12 mouse cellular contexts compared by ENCODE assay signal in genomic region chr3:138783859-138784640, GRCm38 (mm10). TPM values are rescaled to one million over a fixed set of nuclear protein-coding genes. Genes with fewer than 3 reads are reported as not detected.
DNase-seq lines count a peak whose midpoint lies in the region; ATAC-seq and TF ChIP-seq lines count a peak whose summit lies in the region.
"Had no signal": no experiment of that assay in that cellular context is flagged by ENCODE, and none has a peak within 500 bp of the region (broad histone marks: within the 10 kb centered on the region; RNA-seq: fewer than 3 reads in every experiment).

No protein-coding gene starts in this region.

- no peak for DNase-seq in forebrain, embryonic 11.5 days (ENCODE audit: low spot score)
- no peak for DNase-seq in midbrain, embryonic 11.5 days (ENCODE audit: low spot score, missing footprints)
- peak; percentile 75 for DNase-seq in forebrain, postnatal 0 days
- DNase-seq in adrenal gland, adult (ENCODE audit: inconsistent age in 2 of 2, low spot score in 1 of 2) = no peak

- H3K27ac ChIP-seq in forebrain, embryonic 13.5 days = no peak overlapping the region; the same call in 1 of the 2 replicates
- H3K27ac ChIP-seq in forebrain, embryonic 11.5 days (ENCODE audit: low read depth, low read length) = no peak overlapping the region
- no peak overlapping the region for H3K27ac ChIP-seq in midbrain, embryonic 13.5 days
- H3K27ac ChIP-seq in midbrain, embryonic 11.5 days (ENCODE audit: low read depth, low read length) = no peak overlapping the region
- H3K27ac ChIP-seq in forebrain, postnatal 0 days (ENCODE audit: low read depth, low read length) = peak overlapping the region; percentile 50; the same call in 1 of the 2 replicates
- H3K27ac ChIP-seq in neural tube, embryonic 15.5 days (replicated peaks) = no peak overlapping the region
- H3K27ac ChIP-seq: heart, embryonic 13.5 days had no signal

- H3K36me3 ChIP-seq in forebrain, embryonic 13.5 days (ENCODE audit: poor library complexity, severe bottlenecking) = no peaks in the 10 kb centered on the region
- no peaks in the 10 kb centered on the region for H3K36me3 ChIP-seq in forebrain, embryonic 11.5 days (ENCODE audit: control insufficient read depth, insufficient read depth, low read length)
- H3K36me3 ChIP-seq in midbrain, embryonic 13.5 days = no peaks in the 10 kb centered on the region
- no peaks in the 10 kb centered on the region for H3K36me3 ChIP-seq in midbrain, embryonic 11.5 days (ENCODE audit: control insufficient read depth, insufficient read depth, low read length)
- H3K36me3 ChIP-seq in forebrain, postnatal 0 days (ENCODE audit: insufficient read depth) = no peaks in the 10 kb centered on the region
- no peaks in the 10 kb centered on the region for H3K36me3 ChIP-seq in neural tube, embryonic 15.5 days
- H3K36me3 ChIP-seq: heart, embryonic 13.5 days; limb, embryonic 12.5 days had no signal

- H3K27me3 ChIP-seq in forebrain, embryonic 13.5 days = no peaks in the 10 kb centered on the region
- no peaks in the 10 kb centered on the region for H3K27me3 ChIP-seq in forebrain, embryonic 11.5 days (ENCODE audit: control insufficient read depth, insufficient read depth, low read length)
- no peaks in the 10 kb centered on the region for H3K27me3 ChIP-seq in midbrain, embryonic 13.5 days
- no peaks in the 10 kb centered on the region for H3K27me3 ChIP-seq in midbrain, embryonic 11.5 days (ENCODE audit: control insufficient read depth, insufficient read depth, low read length)
- H3K27me3 ChIP-seq in forebrain, postnatal 0 days (ENCODE audit: insufficient read depth, low read length) = no peaks in the 10 kb centered on the region
- H3K27me3 ChIP-seq in neural tube, embryonic 15.5 days (replicated peaks) = no peaks in the 10 kb centered on the region
- H3K27me3 ChIP-seq: heart, embryonic 13.5 days; limb, embryonic 12.5 days; Patski had no signal

- WGBS in forebrain, embryonic 13.5 days = 80% methylated on average over 19 of the region's 19 CpGs
- WGBS in forebrain, embryonic 11.5 days = 91% methylated on average over 19 of the region's 19 CpGs
- WGBS in midbrain, embryonic 13.5 days = 87% methylated on average over 19 of the region's 19 CpGs
- 90% methylated on average over 19 of the region's 19 CpGs for WGBS in midbrain, embryonic 11.5 days
- WGBS in forebrain, postnatal 0 days = 59% methylated on average over 19 of the region's 19 CpGs
- WGBS in neural tube, embryonic 15.5 days = 70% methylated on average over 19 of the region's 19 CpGs

- peaks cover 50% of the 10 kb centered on the region for H3K4me1 ChIP-seq in forebrain, embryonic 13.5 days
- peaks cover 5% of the 10 kb centered on the region; the same call in 1 of the 2 replicates for H3K4me1 ChIP-seq in forebrain, embryonic 11.5 days (replicated peaks; ENCODE audit: control insufficient read depth, insufficient read depth, low read length)
- peaks cover 50% of the 10 kb centered on the region for H3K4me1 ChIP-seq in midbrain, embryonic 13.5 days (replicated peaks)
- peaks cover 12% of the 10 kb centered on the region for H3K4me1 ChIP-seq in midbrain, embryonic 11.5 days (ENCODE audit: control insufficient read depth, insufficient read depth, low read length)
- H3K4me1 ChIP-seq in forebrain, postnatal 0 days (ENCODE audit: insufficient read depth) = peaks cover 22% of the 10 kb centered on the region
- peaks cover 55% of the 10 kb centered on the region for H3K4me1 ChIP-seq in neural tube, embryonic 15.5 days

- H3K9me3 ChIP-seq in forebrain, embryonic 13.5 days (replicated peaks) = no peaks in the 10 kb centered on the region
- no peaks in the 10 kb centered on the region for H3K9me3 ChIP-seq in forebrain, embryonic 11.5 days (ENCODE audit: control insufficient read depth, low read length)
- H3K9me3 ChIP-seq in midbrain, embryonic 13.5 days = no peaks in the 10 kb centered on the region
- no peaks in the 10 kb centered on the region for H3K9me3 ChIP-seq in midbrain, embryonic 11.5 days (ENCODE audit: control insufficient read depth, low read length)
- H3K9me3 ChIP-seq in forebrain, postnatal 0 days (ENCODE audit: low read length) = no peaks in the 10 kb centered on the region
- H3K9me3 ChIP-seq in neural tube, embryonic 15.5 days (replicated peaks) = no peaks in the 10 kb centered on the region
- H3K9me3 ChIP-seq: heart, embryonic 13.5 days; limb, embryonic 12.5 days had no signal

- no peak for TF ChIP-seq CTCF in forebrain, postnatal 0 days (IDR thresholded peaks at IDR 0.05; ENCODE audit: low read depth)

- H3K9ac ChIP-seq in forebrain, embryonic 13.5 days = no peak overlapping the region
- no peak overlapping the region for H3K9ac ChIP-seq in forebrain, embryonic 11.5 days (ENCODE audit: low read length)
- no peak overlapping the region for H3K9ac ChIP-seq in midbrain, embryonic 13.5 days (replicated peaks)
- no peak overlapping the region for H3K9ac ChIP-seq in midbrain, embryonic 11.5 days (ENCODE audit: low read length)
- H3K9ac ChIP-seq in forebrain, postnatal 0 days = no peak overlapping the region
- no peak overlapping the region for H3K9ac ChIP-seq in neural tube, embryonic 15.5 days (replicated peaks)
- H3K9ac ChIP-seq: heart, embryonic 13.5 days; limb, embryonic 12.5 days had no signal

- H3K4me3 ChIP-seq in forebrain, embryonic 13.5 days = no peak overlapping the region
- H3K4me3 ChIP-seq in forebrain, embryonic 11.5 days (ENCODE audit: low read depth, low read length) = no peak overlapping the region
- no peak overlapping the region for H3K4me3 ChIP-seq in midbrain, embryonic 13.5 days (replicated peaks)
- H3K4me3 ChIP-seq in midbrain, embryonic 11.5 days (ENCODE audit: low read depth, low read length) = no peak overlapping the region
- H3K4me3 ChIP-seq in forebrain, postnatal 0 days (ENCODE audit: low read depth, low read length) = no peak overlapping the region
- no peak overlapping the region for H3K4me3 ChIP-seq in neural tube, embryonic 15.5 days (replicated peaks)
- H3K4me3 ChIP-seq: erythroblast, embryonic 14.5 days; heart, embryonic 13.5 days; limb, embryonic 12.5 days had no signal

- no peak overlapping the region for H3K4me2 ChIP-seq in forebrain, embryonic 13.5 days
- H3K4me2 ChIP-seq in forebrain, embryonic 11.5 days (ENCODE audit: low read depth, low read length, severe bottlenecking) = no peak overlapping the region
- no peak overlapping the region for H3K4me2 ChIP-seq in midbrain, embryonic 13.5 days (replicated peaks)
- no peak overlapping the region for H3K4me2 ChIP-seq in midbrain, embryonic 11.5 days
- H3K4me2 ChIP-seq in forebrain, postnatal 0 days (ENCODE audit: low read depth) = peak overlapping the region; percentile 17; the same call in 1 of the 2 replicates
- peak overlapping the region; percentile 17; the same call in 1 of the 2 replicates for H3K4me2 ChIP-seq in neural tube, embryonic 15.5 days
- H3K4me2 ChIP-seq: heart, embryonic 13.5 days; limb, embryonic 12.5 days had no signal

- peak; percentile 72 for ATAC-seq in forebrain, embryonic 13.5 days
- no peak for ATAC-seq in forebrain, embryonic 11.5 days (replicated peaks; ENCODE audit: low FRiP score)
- peak; percentile 40 for ATAC-seq in midbrain, embryonic 13.5 days
- ATAC-seq in midbrain, embryonic 11.5 days (ENCODE audit: low FRiP score) = no peak
- peak; percentile 63 for ATAC-seq in forebrain, postnatal 0 days
- peak; percentile 36 for ATAC-seq in neural tube, embryonic 15.5 days (ENCODE audit: low FRiP score)
- no peak for ATAC-seq in inflammation-experienced regulatory T-cells, adult 6 months
- ATAC-seq: Patski had no signal

RNA-seq across cellular contexts. Expression of gene Tspan5, which starts 42.1 kb away (rescaled TPM):
- polyA plus RNA-seq in forebrain, embryonic 13.5 days (2015; fragmentation: Nextera tagmentation; extraction: Ambion mirVana) = 60.2 and 62.7 TPM in 2 replicates
- polyA plus RNA-seq in forebrain, embryonic 11.5 days (2014; fragmentation: Nextera tagmentation; extraction: Ambion mirVana) = 43.4 and 48.5 TPM in 2 replicates
- polyA plus RNA-seq in midbrain, embryonic 13.5 days (2015; fragmentation: Nextera tagmentation; extraction: Ambion mirVana) = 75.5 and 79.1 TPM in 2 replicates
- 46.6 and 48.6 TPM in 2 replicates for polyA plus RNA-seq in midbrain, embryonic 11.5 days (2014; fragmentation: Nextera tagmentation; extraction: Ambion mirVana)
- 149 and 172 TPM in 2 replicates for total RNA-seq in forebrain, postnatal 0 days (2014; rRNA removed)
- 96.8 and 123 TPM in 2 replicates for polyA plus RNA-seq in forebrain, postnatal 0 days (2015; fragmentation: Nextera tagmentation; extraction: Ambion mirVana)
- 94.2 and 104 TPM in 2 replicates for polyA plus RNA-seq in neural tube, embryonic 15.5 days (2015; fragmentation: Nextera tagmentation; extraction: Ambion mirVana)
- polyA plus RNA-seq in inflammation-experienced regulatory T-cells, adult 6 months (2017; shearing (Covaris generic)) = 10 to 100 TPM in 1 of 3 experiments, 1 to 10 TPM in 2; 4.1 to 11.4 (median 8.2) TPM

Comparison
In these comparisons a context has a peak if more than half of its experiments do, and no peak if none do; other contexts are left out.
1. ATAC-seq: peak in forebrain, embryonic 13.5 days (single experiment), midbrain, embryonic 13.5 days (single experiment), forebrain, postnatal 0 days (single experiment) and neural tube, embryonic 15.5 days (single experiment); none in forebrain, embryonic 11.5 days (single experiment), midbrain, embryonic 11.5 days (single experiment) and inflammation-experienced regulatory T-cells, adult 6 months (single experiment).
2. H3K4me2 ChIP-seq: peak in forebrain, postnatal 0 days (single experiment) and neural tube, embryonic 15.5 days (single experiment); none in forebrain, embryonic 13.5 days (single experiment), forebrain, embryonic 11.5 days (single experiment), midbrain, embryonic 13.5 days (single experiment) and midbrain, embryonic 11.5 days (single experiment).